Mouse (Mus musculus): ENCODE results near the gene AC140267.1. TPM values are rescaled to one million over a fixed set of nuclear protein-coding genes. Genes with fewer than 3 reads are reported as not detected.
A peak's percentile ranks its signal among the peaks of the same experiment; 100 is the strongest.

Gene AC140267.1
- polyA plus RNA-seq, 1 experiment = not detected

- DNase-seq (ENCODE audit: low spot score) = no peak
Observed at GRCm38 (mm10) chr15:80228071-80228800, 7.4 kb upstream of the AC140267.1 start.

- no peak for DNase-seq (ENCODE audit: low spot score)
Observed at GRCm38 (mm10) chr15:80232331-80232730, 3.3 kb upstream of the AC140267.1 start.

GRCm38 (mm10) chr15:80233053-80233452 lies 2.6 kb upstream of the AC140267.1 start:
- DNase-seq (ENCODE audit: low spot score) = no peak

GRCm38 (mm10) chr15:80233733-80234509 lies 1.7 kb upstream of the AC140267.1 start, which contains the start of gene Mief1:
TSS of gene Mief1 (plus strand) at chr15:80234018.
- DNase-seq (ENCODE audit: low spot score) = peak; percentile 91

GRCm38 (mm10) chr15:80248135-80248534 lies 12.5 kb downstream of the AC140267.1 start:
- DNase-seq (ENCODE audit: low spot score) = no peak

GRCm38 (mm10) chr15:80248596-80248995 lies 13.0 kb downstream of the AC140267.1 start:
- no peak for DNase-seq (ENCODE audit: low spot score)

GRCm38 (mm10) chr15:80249672-80250071 lies 14.0 kb downstream of the AC140267.1 start:
- DNase-seq (ENCODE audit: low spot score) = no peak

GRCm38 (mm10) chr15:80250586-80250985 lies 15.0 kb downstream of the AC140267.1 start:
- no peak for DNase-seq (ENCODE audit: low spot score)

- DNase-seq (ENCODE audit: low spot score) = no peak
Observed at GRCm38 (mm10) chr15:80253530-80253929, 17.9 kb downstream of the AC140267.1 start.

GRCm38 (mm10) chr15:80254207-80254606 lies 18.6 kb downstream of the AC140267.1 start:
- no peak for DNase-seq (ENCODE audit: low spot score)

GRCm38 (mm10) chr15:80254847-80255645 lies 19.4 kb downstream of the AC140267.1 start, which contains the start of gene Atf4:
TSS of gene Atf4 (plus strand) at chr15:80255184.
- peak; percentile 100 for DNase-seq (ENCODE audit: low spot score)

GRCm38 (mm10) chr15:80255646-80256121 lies 20.0 kb downstream of the AC140267.1 start:
- DNase-seq (ENCODE audit: low spot score) = peak; percentile 77

GRCm38 (mm10) chr15:80256242-80256641 lies 20.6 kb downstream of the AC140267.1 start:
- no peak for DNase-seq (ENCODE audit: low spot score)

- no peak for DNase-seq (ENCODE audit: low spot score)
Observed at GRCm38 (mm10) chr15:80256656-80257601, 21.3 kb downstream of the AC140267.1 start.

GRCm38 (mm10) chr15:80257602-80258239 lies 22.1 kb downstream of the AC140267.1 start:
- no peak for DNase-seq (ENCODE audit: low spot score)

GRCm38 (mm10) chr15:80258240-80259170 lies 22.9 kb downstream of the AC140267.1 start:
- DNase-seq (ENCODE audit: low spot score) = no peak

- no peak for DNase-seq (ENCODE audit: low spot score)
Observed at GRCm38 (mm10) chr15:80259406-80260045, 23.9 kb downstream of the AC140267.1 start.

- peak; percentile 66 for DNase-seq (ENCODE audit: low spot score)
Observed at GRCm38 (mm10) chr15:80260677-80261076, 25.0 kb downstream of the AC140267.1 start.

GRCm38 (mm10) chr15:80261100-80261499 lies 25.5 kb downstream of the AC140267.1 start:
- DNase-seq (ENCODE audit: low spot score) = no peak
